Mouse (Mus musculus): ENCODE data around the gene Polr1e. TPM values are rescaled to one million over a fixed set of nuclear protein-coding genes. Genes with fewer than 3 reads are reported as not detected.
"Not testable (repeated sequence)": the region's sequence is repeated elsewhere in the genome, so short reads cannot be mapped to it uniquely, and the experiment has no call there.

Gene Polr1e
- polyA plus RNA-seq, 1 experiment from 2014 or later = 52.1 TPM

- Histone ChIP-seq H3K4me1 (replicated peaks) (no peaks in the 10 kb centered on the region), H3K36me3 (peaks cover 81% of the 10 kb centered on the region)
- 68% methylated on average over 16 of the region's 16 CpGs for WGBS
Measured at GRCm38 (mm10) chr4:45034693-45035628, 16.6 kb downstream of the Polr1e start.

GRCm38 (mm10) chr4:45036048-45036447 is 17.7 kb downstream of the Polr1e start:
- WGBS = 90% methylated on average over 10 of the region's 10 CpGs
- ATAC-seq (ENCODE audit: insufficient number of reproducible peaks, insufficient read depth, low FRiP score, low TSS enrichment, low read depth) = no peak
- no peak overlapping the region for H3K27ac ChIP-seq
- H3K4me2 ChIP-seq = no peak overlapping the region
- no peak overlapping the region for H3K9ac ChIP-seq (replicated peaks)
- no peak overlapping the region for H3K4me3 ChIP-seq (replicated peaks)
- no peaks in the 10 kb centered on the region for H3K27me3 ChIP-seq
- peaks cover 81% of the 10 kb centered on the region for H3K36me3 ChIP-seq
- no peaks in the 10 kb centered on the region for H3K4me1 ChIP-seq (replicated peaks)
- no peaks in the 10 kb centered on the region for H3K9me3 ChIP-seq

More at GRCm38 (mm10) chr4:45034693-45035628, 16.6 kb downstream of the Polr1e start:
- Histone ChIP-seq H3K9me3 (no peaks in the 10 kb centered on the region), H3K9ac (replicated peaks) (no peak overlapping the region), H3K27me3 (no peaks in the 10 kb centered on the region), H3K4me3 (replicated peaks) (no peak overlapping the region), H3K4me2 (no peak overlapping the region), H3K27ac (no peak overlapping the region)
- ATAC-seq (ENCODE audit: insufficient number of reproducible peaks, insufficient read depth, low FRiP score, low TSS enrichment, low read depth) = 0 out of 2 replicates have a peak, but pooled peaks have one; percentile 10

- H3K27ac ChIP-seq = no peak overlapping the region
- H3K4me3 ChIP-seq (replicated peaks) = no peak overlapping the region
- H3K4me1 ChIP-seq (replicated peaks) = no peaks in the 10 kb centered on the region
- no peak overlapping the region for H3K9ac ChIP-seq (replicated peaks)
- H3K9me3 ChIP-seq = no peaks in the 10 kb centered on the region
- WGBS = 92% methylated on average over 5 of the region's 5 CpGs
- no peak for ATAC-seq (ENCODE audit: insufficient number of reproducible peaks, insufficient read depth, low FRiP score, low TSS enrichment, low read depth)
- H3K36me3 ChIP-seq = peaks cover 81% of the 10 kb centered on the region
- H3K4me2 ChIP-seq = no peak overlapping the region
- no peaks in the 10 kb centered on the region for H3K27me3 ChIP-seq
Measured at GRCm38 (mm10) chr4:45036571-45036970, 18.2 kb downstream of the Polr1e start.

DNA sequence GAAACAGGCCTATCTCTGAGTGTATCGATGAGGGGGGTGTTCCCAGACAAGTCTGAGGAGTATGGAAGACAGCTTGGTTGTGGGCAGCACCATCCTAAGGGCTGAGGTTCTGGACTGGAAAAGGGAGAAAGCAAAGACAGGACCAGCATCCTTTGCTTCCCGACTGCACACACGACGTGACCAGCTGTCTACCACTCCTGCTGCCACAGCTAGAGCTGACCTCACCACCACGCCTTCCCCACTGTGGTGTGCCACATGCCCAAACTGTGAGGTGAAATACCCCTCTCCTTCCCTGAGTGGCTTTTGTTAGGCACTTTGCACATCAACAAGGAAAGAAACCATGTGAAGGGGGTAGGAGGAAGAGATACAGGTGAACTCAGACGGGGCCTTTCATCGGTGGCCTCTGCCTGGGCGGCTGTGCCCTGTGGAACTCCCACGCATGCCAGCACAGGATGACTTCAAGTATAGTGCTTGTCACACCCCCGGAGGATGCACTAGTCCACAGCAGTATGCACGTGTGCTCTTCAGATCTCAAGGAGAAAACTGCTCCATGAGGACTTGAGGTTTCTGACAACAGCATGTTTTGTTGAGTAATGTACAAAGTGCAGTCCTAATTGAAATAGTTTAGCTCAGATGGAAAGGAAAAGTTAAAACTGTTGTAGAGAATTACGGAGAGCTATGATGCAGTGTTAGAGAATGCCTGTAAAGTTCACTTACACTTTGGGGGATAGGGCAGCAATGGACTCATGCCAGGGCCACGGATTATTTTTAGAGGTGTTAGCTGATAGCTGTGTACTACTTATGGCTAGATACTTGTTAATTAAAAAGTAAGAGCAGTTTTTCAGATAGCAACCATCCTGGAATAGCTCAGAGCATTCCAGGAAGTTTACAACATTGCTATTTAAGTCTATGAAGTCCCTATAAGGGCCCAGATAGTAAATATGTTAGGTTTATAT is 19.4 kb downstream of the Polr1e start:
- no peaks in the 10 kb centered on the region for H3K27me3 ChIP-seq
- H3K9me3 ChIP-seq = no peaks in the 10 kb centered on the region
- H3K9ac ChIP-seq (replicated peaks) = no peak overlapping the region
- ATAC-seq (ENCODE audit: insufficient number of reproducible peaks, insufficient read depth, low FRiP score, low TSS enrichment, low read depth) = no peak
- H3K4me2 ChIP-seq = no peak overlapping the region
- 87% methylated on average over 13 of the region's 13 CpGs for WGBS
- H3K4me1 ChIP-seq (replicated peaks) = no peaks in the 10 kb centered on the region
- no peak overlapping the region for H3K4me3 ChIP-seq (replicated peaks)
- H3K36me3 ChIP-seq = peaks cover 79% of the 10 kb centered on the region
- no peak overlapping the region for H3K27ac ChIP-seq

GRCm38 (mm10) chr4:45038879-45039278 is 20.5 kb downstream of the Polr1e start:
- H3K27me3 ChIP-seq; H3K27ac ChIP-seq; H3K4me3 ChIP-seq (replicated peaks); H3K4me1 ChIP-seq (replicated peaks); H3K4me2 ChIP-seq; H3K9ac ChIP-seq (replicated peaks); H3K9me3 ChIP-seq; ATAC-seq (ENCODE audit: insufficient number of reproducible peaks, insufficient read depth, low FRiP score, low TSS enrichment, low read depth): not testable (repeated sequence)
- 62% methylated on average over 8 of the region's 8 CpGs for WGBS
- peaks cover 79% of the 10 kb centered on the region for H3K36me3 ChIP-seq

- H3K27ac ChIP-seq; ATAC-seq (ENCODE audit: insufficient number of reproducible peaks, insufficient read depth, low FRiP score, low TSS enrichment, low read depth); H3K9ac ChIP-seq (replicated peaks); H3K4me2 ChIP-seq; H3K4me3 ChIP-seq (replicated peaks); H3K9me3 ChIP-seq; H3K4me1 ChIP-seq (replicated peaks); H3K27me3 ChIP-seq: not testable (repeated sequence)
- 89% methylated on average over 7 of the region's 7 CpGs for WGBS
- peaks cover 79% of the 10 kb centered on the region for H3K36me3 ChIP-seq
Measured at GRCm38 (mm10) chr4:45039546-45039945, 21.2 kb downstream of the Polr1e start.

DNA sequence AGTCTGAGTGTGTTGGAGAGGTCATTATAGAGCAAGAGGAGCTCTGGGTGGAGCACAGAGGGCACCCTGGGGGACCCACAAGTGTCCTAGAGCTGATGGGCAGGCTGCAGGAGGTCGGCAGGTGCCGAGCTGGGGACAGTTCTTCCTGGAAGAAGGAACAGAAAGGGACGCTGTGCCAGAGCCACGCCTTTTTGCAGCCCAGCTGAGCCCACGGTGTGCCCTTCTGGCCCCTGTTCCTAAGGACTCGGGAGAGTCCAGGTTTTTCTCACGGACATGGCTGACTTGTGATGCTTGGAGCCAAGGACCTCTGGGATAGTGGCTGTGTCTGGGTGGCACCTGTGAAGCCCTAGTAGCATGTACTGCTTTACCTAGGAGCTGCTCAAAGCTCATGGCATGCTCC is 22.4 kb downstream of the Polr1e start:
- 85% methylated on average over 7 of the region's 7 CpGs for WGBS
- Histone ChIP-seq H3K9me3 (no peaks in the 10 kb centered on the region), H3K4me3 (replicated peaks) (no peak overlapping the region), H3K4me2 (no peak overlapping the region), H3K36me3 (peaks cover 79% of the 10 kb centered on the region), H3K27me3 (no peaks in the 10 kb centered on the region), H3K9ac (replicated peaks) (no peak overlapping the region), H3K27ac (no peak overlapping the region), H3K4me1 (replicated peaks) (no peaks in the 10 kb centered on the region)
- no peak for ATAC-seq (ENCODE audit: insufficient number of reproducible peaks, insufficient read depth, low FRiP score, low TSS enrichment, low read depth)

GRCm38 (mm10) chr4:45046679-45047078 is 28.3 kb downstream of the Polr1e start:
- Histone ChIP-seq H3K9ac (replicated peaks) (no peak overlapping the region), H3K9me3 (no peaks in the 10 kb centered on the region), H3K4me2 (no peak overlapping the region), H3K4me1 (replicated peaks) (no peaks in the 10 kb centered on the region), H3K27me3 (no peaks in the 10 kb centered on the region), H3K4me3 (replicated peaks) (no peak overlapping the region), H3K27ac (no peak overlapping the region), H3K36me3 (peaks cover 89% of the 10 kb centered on the region)
- ATAC-seq (ENCODE audit: insufficient number of reproducible peaks, insufficient read depth, low FRiP score, low TSS enrichment, low read depth) = no peak
- 93% methylated on average over 5 of the region's 5 CpGs for WGBS

DNA sequence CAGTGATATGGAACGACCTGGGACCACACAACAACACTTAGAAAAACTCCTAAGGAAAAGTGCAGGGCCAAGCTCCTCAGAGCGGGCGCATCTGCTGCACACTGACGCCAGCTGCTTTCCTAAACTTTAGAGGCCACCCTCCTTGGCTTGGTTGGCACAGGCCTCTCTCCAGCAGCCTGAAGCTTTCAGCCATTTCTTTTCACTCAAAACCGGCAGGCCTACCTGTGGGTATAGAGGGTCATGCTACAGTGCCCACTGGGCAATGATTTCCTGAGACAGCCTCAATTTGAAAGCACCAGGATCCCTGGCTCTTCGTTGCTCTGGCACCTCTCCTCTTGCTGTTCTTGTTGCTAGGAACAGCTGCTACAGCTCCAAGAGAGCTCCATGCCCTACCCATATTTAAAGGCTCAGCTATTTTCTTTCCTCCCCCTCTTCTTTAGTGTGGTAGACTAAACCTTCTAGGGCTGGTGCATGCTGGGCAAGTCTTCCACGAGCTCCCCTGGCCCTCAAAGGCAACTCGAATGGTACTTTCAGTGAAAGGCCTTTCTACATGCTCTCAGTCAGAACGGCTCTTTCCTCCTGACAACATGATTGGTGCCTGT is 29.0 kb downstream of the Polr1e start:
- no peaks in the 10 kb centered on the region for H3K4me1 ChIP-seq (replicated peaks)
- WGBS = 88% methylated on average over 9 of the region's 9 CpGs
- no peaks in the 10 kb centered on the region for H3K27me3 ChIP-seq
- no peak overlapping the region for H3K9ac ChIP-seq (replicated peaks)
- H3K4me3 ChIP-seq (replicated peaks) = no peak overlapping the region
- H3K36me3 ChIP-seq = peaks cover 84% of the 10 kb centered on the region
- no peak for ATAC-seq (ENCODE audit: insufficient number of reproducible peaks, insufficient read depth, low FRiP score, low TSS enrichment, low read depth)
- no peak overlapping the region for H3K4me2 ChIP-seq
- no peaks in the 10 kb centered on the region for H3K9me3 ChIP-seq
- no peak overlapping the region for H3K27ac ChIP-seq

DNA sequence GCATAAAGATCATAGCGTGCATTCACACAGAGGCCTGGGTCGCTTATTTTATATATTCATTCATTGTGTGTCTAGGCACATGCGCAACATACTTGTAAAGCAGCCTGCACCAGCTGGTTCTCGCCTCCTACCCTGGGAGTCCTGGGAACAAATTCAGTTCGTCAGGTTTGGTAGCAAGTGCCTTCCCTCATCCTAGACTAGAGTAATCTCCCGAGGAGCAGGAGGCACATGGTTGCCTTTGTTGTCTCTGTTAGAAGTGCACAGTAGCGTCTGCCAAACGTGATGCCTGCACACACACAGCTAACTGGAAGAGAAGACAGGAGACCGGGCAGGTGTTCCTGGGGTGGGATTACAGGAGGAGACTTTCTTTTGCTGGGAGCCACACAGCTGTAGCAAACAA is 29.6 kb downstream of the Polr1e start:
- peaks cover 79% of the 10 kb centered on the region for H3K36me3 ChIP-seq
- H3K4me3 ChIP-seq (replicated peaks) = no peak overlapping the region
- H3K4me1 ChIP-seq (replicated peaks) = no peaks in the 10 kb centered on the region
- no peak overlapping the region for H3K4me2 ChIP-seq
- H3K9ac ChIP-seq (replicated peaks) = no peak overlapping the region
- no peak for ATAC-seq (ENCODE audit: insufficient number of reproducible peaks, insufficient read depth, low FRiP score, low TSS enrichment, low read depth)
- 86% methylated on average over 9 of the region's 9 CpGs for WGBS
- H3K9me3 ChIP-seq = no peaks in the 10 kb centered on the region
- H3K27ac ChIP-seq = no peak overlapping the region
- H3K27me3 ChIP-seq = no peaks in the 10 kb centered on the region

DNA sequence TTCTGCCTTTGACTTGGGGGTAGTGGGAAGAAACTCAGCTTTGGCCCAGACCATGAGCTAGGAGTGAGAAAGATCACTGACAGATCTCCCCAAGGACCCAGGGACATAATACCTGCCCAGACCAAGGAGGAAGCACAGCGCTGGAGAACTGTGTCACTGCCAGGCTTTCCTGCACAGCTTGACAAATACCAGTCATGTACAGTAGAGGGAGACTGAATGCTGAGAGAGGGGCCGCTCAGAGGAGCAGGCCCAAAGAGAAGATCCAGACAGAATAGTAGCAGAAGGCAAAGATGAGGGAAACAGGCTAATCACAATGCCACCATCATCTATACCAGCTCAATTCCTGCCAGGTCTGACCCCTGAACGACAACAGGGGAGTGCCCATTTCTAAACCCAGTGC is 36.5 kb downstream of the Polr1e start:
- H3K27me3 ChIP-seq = no peaks in the 10 kb centered on the region
- H3K27ac ChIP-seq = no peak overlapping the region
- no peak for ATAC-seq (ENCODE audit: insufficient number of reproducible peaks, insufficient read depth, low FRiP score, low TSS enrichment, low read depth)
- H3K4me2 ChIP-seq = no peak overlapping the region
- H3K4me1 ChIP-seq (replicated peaks) = no peaks in the 10 kb centered on the region
- no peaks in the 10 kb centered on the region for H3K9me3 ChIP-seq
- peaks cover 64% of the 10 kb centered on the region for H3K36me3 ChIP-seq
- H3K4me3 ChIP-seq (replicated peaks) = no peak overlapping the region
- WGBS = 64% methylated on average over 3 of the region's 3 CpGs
- H3K9ac ChIP-seq (replicated peaks) = no peak overlapping the region

Measured in limb, embryonic 12.5 days (tissue).